Mouse (Mus musculus): ENCODE data around the gene Cog3. TPM values are rescaled to one million over a fixed set of nuclear protein-coding genes. Genes with fewer than 3 reads are reported as not detected.

The Cog3 gene
- polyA plus RNA-seq, 2 experiments: 6.9 to 7.8 TPM

DNA sequence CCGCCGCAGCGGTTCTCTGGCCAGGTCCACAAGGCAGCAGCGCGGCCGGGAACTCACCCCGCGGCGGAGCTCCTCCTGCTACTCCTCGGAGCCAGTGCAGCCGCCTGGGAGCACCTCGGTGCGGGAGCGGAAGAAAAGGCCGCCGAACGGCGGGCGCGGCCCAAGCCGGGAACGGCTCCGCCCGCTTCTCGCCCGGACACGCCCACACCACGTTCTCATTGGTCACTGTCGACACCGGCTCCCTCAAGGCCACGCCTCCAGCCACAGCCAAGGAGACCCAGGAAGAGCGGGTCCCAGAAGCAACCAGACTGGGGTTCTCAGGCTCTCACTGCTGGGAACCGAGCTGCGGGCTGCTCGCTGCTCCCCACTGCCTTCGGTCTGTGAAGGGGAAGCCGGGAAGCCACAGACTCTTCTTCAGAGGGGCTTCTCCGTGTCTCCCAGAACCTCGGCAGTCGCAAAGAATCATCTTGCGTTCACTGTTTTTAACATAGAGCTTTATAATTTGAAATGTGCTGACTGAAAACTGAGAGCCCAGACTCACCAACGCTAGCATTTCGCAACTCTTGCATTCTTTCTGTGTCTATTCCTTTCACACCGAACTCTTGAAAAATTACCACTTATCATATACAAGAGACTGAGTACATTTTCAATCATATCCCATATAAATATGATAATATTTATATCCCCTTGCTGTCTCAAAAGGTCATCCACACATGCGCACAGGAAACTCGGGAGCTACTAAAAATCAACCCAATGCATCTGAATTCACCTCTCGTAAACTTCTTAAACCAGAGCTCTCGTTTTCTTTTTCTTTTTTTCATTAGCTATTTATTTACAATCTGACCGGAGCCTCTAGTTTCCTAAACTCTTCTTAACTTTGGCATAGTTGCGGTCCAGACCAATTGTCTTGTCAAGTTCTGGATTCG, 32.8 kb upstream of the Cog3 start, which contains the start of gene Slc25a30:
Gene Slc25a30 (minus strand): TSS at position 170 of the 926 bp plus-strand sequence.
- DNase-seq (ENCODE audit: low read depth in 3 of 3, low spot score in 3 of 3) (peak; percentile 92), ATAC-seq (ENCODE audit: insufficient read depth) (peak; percentile 96)
- TF ChIP-seq CTCF (IDR thresholded peaks at IDR 0.05; ENCODE audit: low read depth): no peak
- TF ChIP-seq EP300 (IDR thresholded peaks at IDR 0.05; ENCODE audit: low read depth): no peak
- Histone ChIP-seq H3K4me2 (ENCODE audit: low read depth) (peak within 1 kb of the TSS; percentile 79), H3K9me3 (ENCODE audit: control insufficient read depth, low read length) (no peaks in the 10 kb centered on the region), H3K27me3 (ENCODE audit: control insufficient read depth, insufficient read depth, low read length) (no peaks in the 10 kb centered on the region), H3K4me3 (ENCODE audit: insufficient read depth in 1 of 2, low read depth in 2 of 2, low read length in 2 of 2) (peak within 1 kb of the TSS; percentile 70 to 79), H3K27ac (peak within 1 kb of the TSS; percentile 55), H3K4me1 (replicated peaks; ENCODE audit: control insufficient read depth in 2 of 2, insufficient read depth in 2 of 2, low read length in 1 of 2) (peaks cover 3 to 7% of the 10 kb centered on the region in 2 experiments; a peak in 2 of 4 replicates), H3K36me3 (replicated peaks; ENCODE audit: control insufficient read depth, insufficient read depth, low read depth) (no peaks in the 10 kb centered on the region), H3K9ac (replicated peaks) (peak within 1 kb of the TSS; percentile 70)
- WGBS (ENCODE audit: insufficient replicate concordance): 4% methylated on average over 51 of the region's 51 CpGs

- TF ChIP-seq CTCF (IDR thresholded peaks at IDR 0.05; ENCODE audit: low read depth) (peak; percentile 29; the same call in 1 of the 2 replicates), EP300 (IDR thresholded peaks at IDR 0.05; ENCODE audit: low read depth) (no peak)
- Histone ChIP-seq H3K9ac (replicated peaks) (peak overlapping the region; percentile 54), H3K4me2 (ENCODE audit: low read depth) (peak overlapping the region; percentile 79), H3K36me3 (replicated peaks; ENCODE audit: control insufficient read depth, insufficient read depth, low read depth) (no peaks in the 10 kb centered on the region), H3K27me3 (ENCODE audit: control insufficient read depth, insufficient read depth, low read length) (no peaks in the 10 kb centered on the region), H3K4me1 (replicated peaks; ENCODE audit: control insufficient read depth in 2 of 2, insufficient read depth in 2 of 2, low read length in 1 of 2) (peaks cover 3 to 7% of the 10 kb centered on the region in 2 experiments; a peak in 2 of 4 replicates), H3K27ac (peak overlapping the region; percentile 55), H3K9me3 (ENCODE audit: control insufficient read depth, low read length) (no peaks in the 10 kb centered on the region), H3K4me3 (ENCODE audit: insufficient read depth in 1 of 2, low read depth in 2 of 2, low read length in 2 of 2) (peak overlapping the region; percentile 70 to 79)
- peak; percentile 25 to 47 (median 28) for DNase-seq (ENCODE audit: low read depth in 3 of 3, low spot score in 3 of 3)
- WGBS (ENCODE audit: insufficient replicate concordance): 2% methylated on average over 31 of the region's 31 CpGs
- ATAC-seq (ENCODE audit: insufficient read depth): peak; percentile 71
Observed at GRCm38 (mm10) chr14:75786424-75786867, 32.1 kb upstream of the Cog3 start.

DNA sequence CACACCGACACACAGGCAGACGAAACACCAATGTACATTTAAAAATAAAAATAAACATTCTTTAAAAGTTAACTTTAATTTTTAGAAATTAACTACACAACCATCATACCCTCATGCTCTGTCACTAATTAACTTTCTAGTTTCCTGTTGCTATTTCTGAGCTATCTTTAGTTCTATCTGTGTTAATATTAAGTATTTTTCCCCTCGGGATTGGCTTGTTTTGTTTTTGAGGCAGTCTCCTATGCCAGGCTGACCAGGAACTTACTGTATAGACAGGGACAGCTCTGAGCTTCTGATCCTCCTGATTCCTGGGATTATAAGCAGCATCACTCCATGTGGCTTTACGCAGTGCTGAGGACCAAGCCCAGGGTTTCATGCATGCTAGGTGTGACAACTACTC, 25.6 kb upstream of the Cog3 start:
- H3K27me3 ChIP-seq (ENCODE audit: control insufficient read depth, insufficient read depth, low read length): no peaks in the 10 kb centered on the region
- no peak overlapping the region for H3K27ac ChIP-seq
- H3K9ac ChIP-seq (replicated peaks): no peak overlapping the region
- ATAC-seq (ENCODE audit: insufficient read depth): no peak
- H3K4me2 ChIP-seq (ENCODE audit: low read depth): no peak overlapping the region
- no peaks in the 10 kb centered on the region for H3K36me3 ChIP-seq (replicated peaks; ENCODE audit: control insufficient read depth, insufficient read depth, low read depth)
- TF ChIP-seq CTCF (IDR thresholded peaks at IDR 0.05; ENCODE audit: low read depth): no peak
- TF ChIP-seq EP300 (IDR thresholded peaks at IDR 0.05; ENCODE audit: low read depth): no peak
- 77% methylated on average over 4 of the region's 4 CpGs for WGBS (ENCODE audit: insufficient replicate concordance)
- no peak overlapping the region for H3K4me3 ChIP-seq (ENCODE audit: insufficient read depth in 1 of 2, low read depth in 2 of 2, low read length in 2 of 2)
- peaks cover 0 to 9% of the 10 kb centered on the region in 2 experiments; a peak in 2 of 4 replicates for H3K4me1 ChIP-seq (replicated peaks; ENCODE audit: control insufficient read depth in 2 of 2, insufficient read depth in 2 of 2, low read length in 1 of 2)
- H3K9me3 ChIP-seq (ENCODE audit: control insufficient read depth, low read length): no peaks in the 10 kb centered on the region
- no peak for DNase-seq (ENCODE audit: low read depth in 3 of 3, low spot score in 3 of 3)

DNA sequence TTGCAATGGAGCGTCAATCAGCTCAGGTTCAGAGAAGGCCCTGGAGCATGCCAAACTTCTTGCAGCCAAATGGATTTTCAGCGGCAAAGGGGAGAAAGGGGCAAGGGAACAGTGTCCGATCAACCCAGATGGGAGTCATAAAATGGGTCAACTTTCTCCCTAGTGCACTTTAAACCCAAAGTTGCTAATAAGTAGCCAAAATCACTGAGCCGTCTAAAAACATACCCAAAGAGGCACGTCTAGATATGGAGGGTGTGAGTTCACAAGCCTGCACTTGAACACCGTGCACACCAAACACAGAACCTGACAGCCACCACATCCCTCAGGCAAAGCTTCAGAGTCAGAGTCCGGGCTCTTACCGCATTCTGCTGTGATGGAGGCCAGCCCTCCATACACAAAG, 22.3 kb upstream of the Cog3 start:
- H3K9ac ChIP-seq (replicated peaks): no peak overlapping the region
- no peak overlapping the region for H3K27ac ChIP-seq
- DNase-seq (ENCODE audit: low read depth in 3 of 3, low spot score in 3 of 3): no peak
- H3K27me3 ChIP-seq (ENCODE audit: control insufficient read depth, insufficient read depth, low read length): no peaks in the 10 kb centered on the region
- ATAC-seq (ENCODE audit: insufficient read depth): no peak
- peaks cover 15 to 32% of the 10 kb centered on the region in 2 experiments for H3K4me1 ChIP-seq (replicated peaks; ENCODE audit: control insufficient read depth in 2 of 2, insufficient read depth in 2 of 2, low read length in 1 of 2)
- no peak overlapping the region for H3K4me2 ChIP-seq (ENCODE audit: low read depth)
- TF ChIP-seq EP300 (IDR thresholded peaks at IDR 0.05; ENCODE audit: low read depth) (no peak), CTCF (IDR thresholded peaks at IDR 0.05; ENCODE audit: low read depth) (no peak)
- WGBS (ENCODE audit: insufficient replicate concordance): 83% methylated on average over 8 of the region's 8 CpGs
- H3K4me3 ChIP-seq (ENCODE audit: insufficient read depth in 1 of 2, low read depth in 2 of 2, low read length in 2 of 2): no peak overlapping the region
- no peaks in the 10 kb centered on the region for H3K9me3 ChIP-seq (ENCODE audit: control insufficient read depth, low read length)
- H3K36me3 ChIP-seq (replicated peaks; ENCODE audit: control insufficient read depth, insufficient read depth, low read depth): no peaks in the 10 kb centered on the region

DNA sequence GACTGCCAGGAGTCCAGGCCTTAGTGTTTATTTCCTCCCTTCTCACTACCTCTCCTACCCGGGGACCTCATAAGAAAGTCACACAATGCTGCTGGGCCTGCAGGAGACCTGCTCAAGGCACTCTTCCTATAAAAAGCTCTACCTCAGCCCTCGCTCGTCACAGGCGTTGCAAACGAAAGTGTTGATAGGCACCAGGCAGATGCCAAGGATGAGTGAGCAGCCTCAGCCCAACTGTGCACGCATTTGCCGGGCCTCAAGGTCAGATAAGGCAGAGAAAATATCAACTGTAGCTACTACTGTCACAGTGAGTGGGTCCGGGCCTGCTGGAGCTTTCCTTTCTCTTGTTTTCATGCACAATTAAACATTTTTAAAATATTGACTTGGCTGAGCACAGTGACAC, 19.1 kb upstream of the Cog3 start:
- 20% methylated on average over 8 of the region's 8 CpGs for WGBS (ENCODE audit: insufficient replicate concordance)
- H3K4me2 ChIP-seq (ENCODE audit: low read depth): peak overlapping the region; percentile 42
- ATAC-seq (ENCODE audit: insufficient read depth) (peak; percentile 86), DNase-seq (ENCODE audit: low read depth in 3 of 3, low spot score in 3 of 3) (peak in 2 of 3 experiments; percentile 57 to 61)
- H3K4me3 ChIP-seq (ENCODE audit: insufficient read depth in 1 of 2, low read depth in 2 of 2, low read length in 2 of 2): no peak overlapping the region
- no peaks in the 10 kb centered on the region for H3K9me3 ChIP-seq (ENCODE audit: control insufficient read depth, low read length)
- H3K36me3 ChIP-seq (replicated peaks; ENCODE audit: control insufficient read depth, insufficient read depth, low read depth): no peaks in the 10 kb centered on the region; the same call in none of the 2 replicates
- TF ChIP-seq EP300 (IDR thresholded peaks at IDR 0.05; ENCODE audit: low read depth): peak; percentile 67
- no peak for TF ChIP-seq CTCF (IDR thresholded peaks at IDR 0.05; ENCODE audit: low read depth)
- H3K27ac ChIP-seq: peak overlapping the region; percentile 74
- no peaks in the 10 kb centered on the region for H3K27me3 ChIP-seq (ENCODE audit: control insufficient read depth, insufficient read depth, low read length)
- H3K9ac ChIP-seq (replicated peaks): peak overlapping the region; percentile 10
- H3K4me1 ChIP-seq (replicated peaks; ENCODE audit: control insufficient read depth in 2 of 2, insufficient read depth in 2 of 2, low read length in 1 of 2): peaks cover 15 to 32% of the 10 kb centered on the region in 2 experiments

Measured in liver, embryonic 14.5 days (tissue).